15 mouse cellular contexts compared by ENCODE assay signal in the genomic region with DNA sequence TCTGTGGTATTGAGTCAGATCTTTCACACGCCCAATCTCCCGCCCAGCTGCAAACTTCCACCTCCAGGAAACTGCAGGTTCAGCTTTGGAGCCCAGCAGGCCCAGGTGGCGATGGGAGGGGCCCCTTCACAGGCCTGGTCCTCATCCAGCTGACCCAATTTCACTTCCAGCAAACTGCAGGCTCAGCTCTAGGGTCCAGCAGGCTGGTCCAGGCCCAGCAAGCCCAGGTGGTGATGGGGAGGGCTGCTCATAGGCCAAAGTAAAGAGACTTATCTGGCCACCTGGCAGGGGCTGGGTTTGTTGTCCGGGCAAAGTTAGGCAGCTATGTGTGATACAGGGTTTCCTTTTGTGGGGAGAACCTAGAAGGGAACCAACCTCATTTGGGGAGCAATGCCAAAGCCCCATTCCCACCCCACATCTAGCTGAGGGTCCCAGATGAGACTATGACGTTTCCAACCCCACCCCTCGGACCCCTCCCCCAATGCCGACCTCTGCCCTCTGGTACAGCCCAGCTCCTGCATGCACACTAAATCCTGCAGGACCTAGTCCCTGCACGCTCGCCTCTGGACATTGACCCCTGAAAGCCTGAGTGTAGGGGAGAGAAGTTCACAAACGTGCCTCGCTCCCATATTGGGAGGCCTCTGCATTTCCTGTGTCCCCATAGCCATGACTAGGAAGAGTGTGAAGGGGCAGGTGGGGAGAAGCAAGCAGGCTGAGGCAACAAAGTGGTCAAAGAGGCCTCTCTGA. TPM values are rescaled to one million over a fixed set of nuclear protein-coding genes. Genes with fewer than 3 reads are reported as not detected.
A peak's percentile ranks its signal among the peaks of the same experiment; 100 is the strongest.
DNase-seq lines count a peak whose midpoint lies in the region; ATAC-seq and TF ChIP-seq lines count a peak whose summit lies in the region.
"Had no signal": no experiment of that assay in that cellular context is flagged by ENCODE, and none has a peak within 500 bp of the region (broad histone marks: within the 10 kb centered on the region; RNA-seq: fewer than 3 reads in every experiment).

No protein-coding gene starts in this region.

- H3K4me2 ChIP-seq in liver, embryonic 16.5 days (ENCODE audit: low read depth, low read length), result no peak overlapping the region
- H3K4me2 ChIP-seq: forebrain, embryonic 15.5 days; hindbrain, embryonic 12.5 days; lung, embryonic 15.5 days; midbrain, embryonic 12.5 days had no signal

- TF ChIP-seq POLR2A in thymus, adult 2 months (IDR thresholded peaks at IDR 0.05; ENCODE audit: control insufficient read depth, extremely low read depth, insufficient read depth, low read length, poor library complexity), result no peak
- TF ChIP-seq POLR2A in lung, adult 2 months (IDR thresholded peaks at IDR 0.05; ENCODE audit: borderline replicate concordance, extremely low read depth, low read depth, low read length), result no peak

- no peaks in the 10 kb centered on the region for H3K9me3 ChIP-seq in liver, embryonic 16.5 days (replicated peaks; ENCODE audit: control insufficient read depth, low read length)
- H3K9me3 ChIP-seq: embryonic facial prominence, embryonic 10.5 days; forebrain, embryonic 15.5 days; hindbrain, embryonic 12.5 days; lung, embryonic 15.5 days; midbrain, embryonic 12.5 days had no signal

- H3K36me3 ChIP-seq in thymus, adult 2 months (ENCODE audit: control insufficient read depth, insufficient read depth, low read length), result no peaks in the 10 kb centered on the region
- no peaks in the 10 kb centered on the region for H3K36me3 ChIP-seq in liver, embryonic 16.5 days (ENCODE audit: control insufficient read depth, insufficient read depth)
- H3K36me3 ChIP-seq: embryonic facial prominence, embryonic 10.5 days; forebrain, embryonic 15.5 days; hindbrain, embryonic 12.5 days; lung, embryonic 15.5 days; midbrain, embryonic 12.5 days had no signal

- no peak overlapping the region for H3K9ac ChIP-seq in liver, embryonic 16.5 days (ENCODE audit: low read depth, low read length)
- H3K9ac ChIP-seq: forebrain, embryonic 15.5 days; hindbrain, embryonic 12.5 days; lung, embryonic 15.5 days; midbrain, embryonic 12.5 days had no signal

- H3K27me3 ChIP-seq in thymus, adult 2 months (ENCODE audit: control insufficient read depth, insufficient read depth, low read length), result no peaks in the 10 kb centered on the region
- H3K27me3 ChIP-seq in liver, embryonic 16.5 days (ENCODE audit: control insufficient read depth, insufficient read depth, low read depth, low read length), result no peaks in the 10 kb centered on the region
- H3K27me3 ChIP-seq: forebrain, embryonic 15.5 days; lung, embryonic 15.5 days; midbrain, embryonic 12.5 days had no signal

- H3K4me1 ChIP-seq in thymus, adult 2 months (replicated peaks; ENCODE audit: control insufficient read depth, insufficient read depth, low read length), result peaks cover 22% of the 10 kb centered on the region
- peaks cover 2% of the 10 kb centered on the region; the same call in 1 of the 2 replicates for H3K4me1 ChIP-seq in liver, embryonic 16.5 days (ENCODE audit: control insufficient read depth, low read depth, low read length)
- H3K4me1 ChIP-seq in lung, adult 2 months (ENCODE audit: control insufficient read depth, insufficient read depth, low read length), result no peaks in the 10 kb centered on the region
- H3K4me1 ChIP-seq: embryonic facial prominence, embryonic 10.5 days; forebrain, embryonic 15.5 days; hindbrain, embryonic 12.5 days; lung, embryonic 15.5 days; midbrain, embryonic 12.5 days had no signal

- peak; percentile 47 for DNase-seq in thymus, adult 2 months
- no peak for DNase-seq in thymus, adult 18-20 months
- peak; percentile 68 to 72 for DNase-seq in kidney, adult 8-10 months
- no peak for DNase-seq in heart, postnatal 36 days
- DNase-seq in right cerebral cortex, adult 2 months (ENCODE audit: low spot score in 2 of 2), result no peak
- no peak for DNase-seq in lung, adult 2 months
- DNase-seq: layer of hippocampus, adult 9-11 months had no signal

- no peak overlapping the region; the same call in 1 of the 2 replicates for H3K27ac ChIP-seq in thymus, adult 2 months (ENCODE audit: control insufficient read depth, insufficient read depth, low read length)
- H3K27ac ChIP-seq in liver, embryonic 16.5 days (ENCODE audit: low read length), result peak overlapping the region; percentile 63
- H3K27ac ChIP-seq: embryonic facial prominence, embryonic 10.5 days; forebrain, embryonic 15.5 days; hindbrain, embryonic 12.5 days; lung, embryonic 15.5 days; midbrain, embryonic 12.5 days had no signal

- no peak for TF ChIP-seq CTCF in thymus, adult 2 months (IDR thresholded peaks at IDR 0.05; ENCODE audit: borderline replicate concordance, control insufficient read depth, extremely low read depth, insufficient read depth, low read length, poor library complexity)
- no peak for TF ChIP-seq CTCF in lung, adult 2 months (IDR thresholded peaks at IDR 0.05; ENCODE audit: insufficient read depth, low read length)

- ATAC-seq in liver, embryonic 16.5 days (ENCODE audit: low read depth), result peak; percentile 88
- ATAC-seq: forebrain, embryonic 15.5 days had no signal

- 58% methylated on average over 11 of the region's 11 CpGs for WGBS in thymus, adult 2 months
- 52% methylated on average over 11 of the region's 11 CpGs for WGBS in liver, embryonic 16.5 days (ENCODE audit: insufficient replicate concordance)
- 63% methylated on average over 11 of the region's 11 CpGs for WGBS in lung, adult 2 months

- intact Hi-C loops in heart, postnatal 36 days (cut with DNase I), result no loop called here

- no peak overlapping the region for H3K4me3 ChIP-seq in thymus, adult 2 months (ENCODE audit: control insufficient read depth, insufficient read depth, low read length)
- no peak overlapping the region for H3K4me3 ChIP-seq in liver, embryonic 16.5 days (ENCODE audit: low read depth, low read length)
- no peak overlapping the region for H3K4me3 ChIP-seq in lung, adult 2 months (replicated peaks; ENCODE audit: extremely low read depth, low read depth, low read length)
- H3K4me3 ChIP-seq: embryonic facial prominence, embryonic 10.5 days; forebrain, embryonic 15.5 days; hindbrain, embryonic 12.5 days; lung, embryonic 15.5 days; midbrain, embryonic 12.5 days had no signal

RNA-seq across cellular contexts. Expression of a gene that starts 8.6 kb away (rescaled TPM):
- polyA plus RNA-seq in thymus, adult 2 months (2012; rRNA removed), result not detected in 2 replicates
- polyA plus RNA-seq in liver, embryonic 16.5 days (2015; fragmentation: Nextera tagmentation; extraction: Ambion mirVana), result not detected in 2 replicates
- total RNA-seq in heart, postnatal 36 days (2021), result not detected
- not detected in 2 replicates for polyA plus RNA-seq in lung, adult 2 months (2012; rRNA removed)
- total RNA-seq: CH12.LX had no signal
- polyA plus RNA-seq: embryonic facial prominence, embryonic 10.5 days; forebrain, embryonic 15.5 days; hindbrain, embryonic 12.5 days; lung, embryonic 15.5 days; midbrain, embryonic 12.5 days; spleen, adult 2 months had no signal

RNA-seq across cellular contexts. Expression of a gene that starts 15.2 kb away (rescaled TPM):
- polyA plus RNA-seq in thymus, adult 2 months (2012; rRNA removed), result 4.4 and 13.8 TPM in 2 replicates
- 0.35 and 0.71 TPM in 2 replicates for polyA plus RNA-seq in liver, embryonic 16.5 days (2015; fragmentation: Nextera tagmentation; extraction: Ambion mirVana)
- 100 to 1,000 TPM; 189 to 202 TPM for total RNA-seq in heart, postnatal 36 days (2021)
- polyA plus RNA-seq in lung, adult 2 months (2012; rRNA removed), result 0.62 and 0.80 TPM in 2 replicates
- polyA plus RNA-seq: embryonic facial prominence, embryonic 10.5 days had no signal

RNA-seq across cellular contexts. Expression of a gene that starts 15.5 kb away (rescaled TPM):
- 59.2 and 77.5 TPM in 2 replicates for polyA plus RNA-seq in thymus, adult 2 months (2012; rRNA removed)
- polyA plus RNA-seq in liver, embryonic 16.5 days (2015; fragmentation: Nextera tagmentation; extraction: Ambion mirVana), result 23.8 and 24.7 TPM in 2 replicates
- total RNA-seq in heart, postnatal 36 days (2021), result 10 to 100 TPM; 82.7 to 92.8 TPM
- polyA plus RNA-seq in lung, adult 2 months (2012; rRNA removed), result 23.1 and 37.4 TPM in 2 replicates

RNA-seq across cellular contexts. Expression of a gene that starts 16.4 kb away (rescaled TPM):
- polyA plus RNA-seq in thymus, adult 2 months (2012; rRNA removed), result 4.7 and 5.0 TPM in 2 replicates
- 90.7 and 105 TPM in 2 replicates for polyA plus RNA-seq in liver, embryonic 16.5 days (2015; fragmentation: Nextera tagmentation; extraction: Ambion mirVana)
- 1 to 10 TPM; 1.5 to 1.6 TPM for total RNA-seq in heart, postnatal 36 days (2021)
- polyA plus RNA-seq in lung, adult 2 months (2012; rRNA removed), result 2.5 and 2.7 TPM in 2 replicates

RNA-seq across cellular contexts. Expression of a gene that starts 24.2 kb away (rescaled TPM):
- 165 and 192 TPM in 2 replicates for polyA plus RNA-seq in thymus, adult 2 months (2012; rRNA removed)
- polyA plus RNA-seq in liver, embryonic 16.5 days (2015; fragmentation: Nextera tagmentation; extraction: Ambion mirVana), result 10.1 TPM in 2 replicates
- total RNA-seq in heart, postnatal 36 days (2021), result 10 to 100 TPM; 23.0 to 23.4 TPM
- polyA plus RNA-seq in lung, adult 2 months (2012; rRNA removed), result 74.6 and 76.0 TPM in 2 replicates

Comparison
In these comparisons a context has a peak if more than half of its experiments do, and no peak if none do; other contexts are left out.
1. DNase-seq: peak in thymus, adult 2 months (single experiment) and kidney, adult 8-10 months (2 of 2); none in thymus, adult 18-20 months (0 of 2), heart, postnatal 36 days (0 of 2), right cerebral cortex, adult 2 months (0 of 2) and lung, adult 2 months (single experiment).